Mouse (Mus musculus) MEL (cell line): Measurements from ENCODE around the gene Bicd2. TPM values are rescaled to one million over a fixed set of nuclear protein-coding genes. Genes with fewer than 3 reads are reported as not detected.

ENCODE experiments used
- DNase-seq: peaks from one replicate; pipeline ENCODE4 v3.0.0; 2011; ENCODE audit warnings: low read depth, low spot score
- H3K27ac ChIP-seq: 2 replicates; pipeline ENCODE4 v1.5.1; 2012; ENCODE audit warnings: low read depth, mild to moderate bottlenecking, control low read depth, low read length, moderate library complexity; ENCODE audit not compliant: control insufficient read depth
- H3K27me3 ChIP-seq, 2 experiments: fragments of 150-350 bp in 1 of 2; sonication (generic) in 1 of 2; 2 replicates each; pipeline ENCODE4 v1.6.1; 2012; ENCODE audit warnings: low read length in 2 of 2, mild to moderate bottlenecking in 2 of 2, improper control_type of control experiment in 1 of 2, moderate library complexity in 1 of 2; ENCODE audit not compliant: insufficient read depth in 2 of 2, control insufficient read depth in 1 of 2
- H3K36me3 ChIP-seq, 2 experiments: 2 replicates each; pipeline ENCODE4 v1.6.1; 2012 to 2014; ENCODE audit warnings: low read length in 2 of 2, improper control_type of control experiment in 1 of 2, inconsistent platforms in 1 of 2, mild to moderate bottlenecking in 1 of 2; ENCODE audit not compliant: insufficient read depth in 2 of 2, control insufficient read depth in 1 of 2
- H3K4me1 ChIP-seq, 2 experiments: fragments of 150-350 bp in 1 of 2; sonication (generic) in 1 of 2; 2 replicates each; pipeline ENCODE4 v1.6.1; 2012; ENCODE audit warnings: low read length in 2 of 2, improper control_type of control experiment in 1 of 2, mild to moderate bottlenecking in 1 of 2; ENCODE audit not compliant: insufficient read depth in 2 of 2, control insufficient read depth in 1 of 2
- H3K4me3 ChIP-seq, 2 experiments: fragments of 150-350 bp in 1 of 2; sonication (generic) in 1 of 2; 2 replicates each; pipeline ENCODE4 v1.5.1; 2012; ENCODE audit warnings: low read depth in 2 of 2, low read length in 2 of 2, mild to moderate bottlenecking in 2 of 2, moderate library complexity in 2 of 2, control low read depth in 1 of 2, improper control_type of control experiment in 1 of 2; ENCODE audit not compliant: control insufficient read depth in 1 of 2, insufficient read depth in 1 of 2
- H3K79me2 ChIP-seq: 2 replicates; pipeline ENCODE4 v1.6.1; 2012; ENCODE audit warnings: mild to moderate bottlenecking, low read length, moderate library complexity; ENCODE audit not compliant: control insufficient read depth, poor library complexity, insufficient read depth
- H3K9ac ChIP-seq: 2 replicates; pipeline ENCODE4 v1.6.1; 2012; ENCODE audit warnings: low read depth, mild to moderate bottlenecking, control low read depth, low read length, moderate library complexity; ENCODE audit not compliant: control insufficient read depth, poor library complexity, severe bottlenecking
- H3K9me3 ChIP-seq: fragments of 150-350 bp; sonication (generic); replicated peaks from 2 replicates; pipeline ENCODE4 v1.6.1; 2012; ENCODE audit warnings: mild to moderate bottlenecking, low read length, improper control_type of control experiment, moderate library complexity; ENCODE audit not compliant: insufficient read depth
- ELF1 ChIP-seq: IDR thresholded peaks from 2 replicates; pipeline ENCODE4 v1.6.1; 2014; ENCODE audit warnings: low read depth, mild to moderate bottlenecking, inconsistent platforms, low read length, improper control_type of control experiment, moderate library complexity
- GABPA ChIP-seq: IDR thresholded peaks from 2 replicates; pipeline ENCODE4 v1.6.1; 2012; ENCODE audit warnings: low read depth, mild to moderate bottlenecking, inconsistent platforms, low read length, improper control_type of control experiment, moderate library complexity
- HCFC1 ChIP-seq: IDR thresholded peaks from 2 replicates; pipeline ENCODE4 v1.6.1; 2012; ENCODE audit warnings: low read depth, mild to moderate bottlenecking, inconsistent platforms, low read length, improper control_type of control experiment, moderate library complexity
- MYC ChIP-seq: IDR thresholded peaks from 2 replicates; pipeline ENCODE4 v1.6.1; 2011; ENCODE audit warnings: low read depth, mild to moderate bottlenecking, low read length, improper control_type of control experiment, moderate library complexity
- NRF1 ChIP-seq: IDR thresholded peaks from 2 replicates; pipeline ENCODE4 v1.6.1; 2014; ENCODE audit warnings: low read depth, mild to moderate bottlenecking, inconsistent platforms, low read length, improper control_type of control experiment, moderate library complexity; ENCODE audit not compliant: poor library complexity, insufficient read depth, severe bottlenecking
- RAD21 ChIP-seq: IDR thresholded peaks from 2 replicates; pipeline ENCODE4 v1.6.1; 2011; ENCODE audit warnings: mild to moderate bottlenecking, low read depth, low read length, improper control_type of control experiment
- RCOR1 ChIP-seq: IDR thresholded peaks from 2 replicates; pipeline ENCODE4 v1.6.1; 2012; ENCODE audit warnings: low read depth, mild to moderate bottlenecking, inconsistent platforms, low read length, improper control_type of control experiment
- SIN3A ChIP-seq: IDR thresholded peaks from 2 replicates; pipeline ENCODE4 v1.6.1; 2012; ENCODE audit warnings: low read length, improper control_type of control experiment, inconsistent platforms
- SMC3 ChIP-seq: IDR thresholded peaks from 2 replicates; pipeline ENCODE4 v1.6.1; 2011; ENCODE audit warnings: low read depth, low read length, improper control_type of control experiment
- TAL1 ChIP-seq: IDR thresholded peaks from 2 replicates; pipeline ENCODE4 v1.6.1; 2012; ENCODE audit warnings: mild to moderate bottlenecking, inconsistent platforms, low read length, moderate library complexity, mixed read lengths
- USF1 ChIP-seq: IDR thresholded peaks from 2 replicates; pipeline ENCODE4 v1.6.1; 2014; ENCODE audit warnings: low read depth, mild to moderate bottlenecking, inconsistent platforms, low read length, improper control_type of control experiment, moderate library complexity
- USF2 ChIP-seq, 2 experiments: IDR thresholded peaks; 2 replicates each; pipeline ENCODE4 v1.6.1; 2011 to 2012; ENCODE audit warnings: improper control_type of control experiment in 2 of 2, low read length in 2 of 2, borderline replicate concordance in 1 of 2, inconsistent platforms in 1 of 2, low read depth in 1 of 2, mild to moderate bottlenecking in 1 of 2; ENCODE audit not compliant: insufficient read depth in 1 of 2
- ZKSCAN1 ChIP-seq: IDR thresholded peaks from 2 replicates; pipeline ENCODE4 v1.6.1; 2012; ENCODE audit warnings: low read depth, mild to moderate bottlenecking, inconsistent platforms, low read length, improper control_type of control experiment, moderate library complexity
- polyA plus RNA-seq, 2 experiments: library from polyadenylated mRNA; stranded (reverse) in 1 of 2; unstranded in 1 of 2; fragments of >175 nt in 1 of 2; fragments of >200 nt in 1 of 2; gene quantifications; 2 replicates each; pipeline versions ENCODE4 v1.2.1 to v1.2.4; 2012; ENCODE audit warnings: low replicate concordance in 2 of 2, low read depth in 1 of 2; ENCODE audit not compliant: insufficient read length in 2 of 2, insufficient read depth in 1 of 2, missing spikeins in 1 of 2
- total RNA-seq: library from RNA; depleted of rRNA; stranded (reverse); fragments of 300-350 nt; gene quantifications from 2 replicates; pipeline ENCODE4 v1.2.3, GENCODE M21; 2012

Gene Bicd2
- total and polyA plus RNA-seq, 3 experiments: 21.8 to 22.6 TPM; not detected in 1

DNA sequence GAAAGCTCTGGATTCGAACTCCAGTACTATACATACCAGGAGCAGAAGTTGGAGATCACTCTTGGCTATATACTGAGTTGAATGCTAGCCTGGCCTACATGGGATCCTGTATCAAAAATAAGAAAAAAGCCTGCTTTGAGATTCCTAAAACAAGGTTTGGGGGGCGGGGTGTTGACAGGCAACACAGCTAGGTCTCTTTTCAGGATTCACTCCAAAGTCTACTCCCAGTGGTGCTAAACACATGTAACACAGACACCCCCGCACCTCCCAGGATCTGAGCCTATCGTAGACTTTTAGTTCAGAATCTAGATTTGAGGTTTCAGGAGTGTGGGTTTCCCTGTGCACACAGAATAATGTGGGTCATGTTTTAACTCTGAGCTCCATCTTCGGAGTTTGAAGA lies 18.6 kb upstream of the Bicd2 start:
- Histone ChIP-seq H3K79me2 (no peaks in the 10 kb centered on the region), H3K27ac (no peak overlapping the region), H3K27me3 (peaks cover 4 to 9% of the 10 kb centered on the region in 2 experiments), H3K9ac (no peak overlapping the region), H3K9me3 (no peaks in the 10 kb centered on the region), H3K4me3 (no peak overlapping the region)
- no peak for DNase-seq
- TF ChIP-seq USF1 (no peak), SMC3 (no peak), RAD21 (no peak)
- TF ChIP-seq, all 39 proteins: peak for 0
- no peaks in the 10 kb centered on the region for H3K36me3 ChIP-seq
- H3K4me1 ChIP-seq: no peaks in the 10 kb centered on the region

- H3K79me2 ChIP-seq: no peaks in the 10 kb centered on the region
- H3K9ac ChIP-seq: no peak overlapping the region
- no peaks in the 10 kb centered on the region for H3K36me3 ChIP-seq
- no peak overlapping the region for H3K27ac ChIP-seq
- H3K4me3 ChIP-seq: no peak overlapping the region
- H3K9me3 ChIP-seq: no peaks in the 10 kb centered on the region
- DNase-seq: no peak
- H3K27me3 ChIP-seq: peaks cover 2 to 3% of the 10 kb centered on the region in 2 experiments; a peak in 2 of 4 replicates
- TF ChIP-seq USF1 (no peak), GABPA (no peak), MYC (no peak), ELF1 (no peak), RCOR1 (no peak), TAL1 (no peak), ZKSCAN1 (no peak), NRF1 (no peak), SIN3A (no peak), HCFC1 (no peak), USF2 (IDR thresholded peaks at IDR 0.05; ENCODE audit: borderline replicate concordance in 1 of 2, insufficient read depth in 1 of 2, low read depth in 1 of 2, low read length in 2 of 2) (no peak)
- no peaks in the 10 kb centered on the region for H3K4me1 ChIP-seq
These were observed 16.5 kb upstream of the Bicd2 start for GRCm38 (mm10) chr13:49324871-49325270.
